Mouse (Mus musculus): ENCODE results near the gene Sox12. TPM values are rescaled to one million over a fixed set of nuclear protein-coding genes. Genes with fewer than 3 reads are reported as not detected.

The Sox12 gene
- polyA plus RNA-seq, 1 experiment: not detected

- Histone ChIP-seq H3K4me3 (ENCODE audit: insufficient read depth, low read depth, low read length) (no peak overlapping the region), H3K4me1 (ENCODE audit: control insufficient read depth, insufficient read depth, low read length) (peaks cover 3% of the 10 kb centered on the region; the same call in 1 of the 2 replicates), H3K27ac (ENCODE audit: insufficient read depth, low read depth, low read length) (no peak overlapping the region)
- TF ChIP-seq CTCF (IDR thresholded peaks at IDR 0.05; ENCODE audit: insufficient read depth, low read depth, low read length): no peak
- no peak for TF ChIP-seq POLR2A (IDR thresholded peaks at IDR 0.05; ENCODE audit: insufficient read depth, low read depth, low read length)
- WGBS: 89% methylated on average over 3 of the region's 3 CpGs
Measured at GRCm38 (mm10) chr2:152357254-152357653, 40.6 kb downstream of the Sox12 start.

GRCm38 (mm10) chr2:152349842-152350540 lies 47.9 kb downstream of the Sox12 start:
- 87% methylated on average over 8 of the region's 8 CpGs for WGBS
- H3K4me1 ChIP-seq (ENCODE audit: control insufficient read depth, insufficient read depth, low read length): no peaks in the 10 kb centered on the region
- no peak overlapping the region for H3K4me3 ChIP-seq (ENCODE audit: insufficient read depth, low read depth, low read length)
- TF ChIP-seq CTCF (IDR thresholded peaks at IDR 0.05; ENCODE audit: insufficient read depth, low read depth, low read length): no peak
- no peak for TF ChIP-seq POLR2A (IDR thresholded peaks at IDR 0.05; ENCODE audit: insufficient read depth, low read depth, low read length)
- no peak overlapping the region for H3K27ac ChIP-seq (ENCODE audit: insufficient read depth, low read depth, low read length)

- Histone ChIP-seq H3K4me1 (ENCODE audit: control insufficient read depth, insufficient read depth, low read length) (peaks cover 4% of the 10 kb centered on the region), H3K4me3 (ENCODE audit: insufficient read depth, low read depth, low read length) (no peak overlapping the region), H3K27ac (ENCODE audit: insufficient read depth, low read depth, low read length) (no peak overlapping the region)
- TF ChIP-seq POLR2A (IDR thresholded peaks at IDR 0.05; ENCODE audit: insufficient read depth, low read depth, low read length) (no peak), CTCF (IDR thresholded peaks at IDR 0.05; ENCODE audit: insufficient read depth, low read depth, low read length) (no peak)
- WGBS: 94% methylated on average over 6 of the region's 6 CpGs
Measured at GRCm38 (mm10) chr2:152349205-152349604, 48.7 kb downstream of the Sox12 start.

- Histone ChIP-seq H3K27ac (ENCODE audit: insufficient read depth, low read depth, low read length) (no peak overlapping the region), H3K4me1 (ENCODE audit: control insufficient read depth, insufficient read depth, low read length) (peaks cover 12% of the 10 kb centered on the region), H3K4me3 (ENCODE audit: insufficient read depth, low read depth, low read length) (no peak overlapping the region)
- TF ChIP-seq POLR2A (IDR thresholded peaks at IDR 0.05; ENCODE audit: insufficient read depth, low read depth, low read length) (no peak), CTCF (IDR thresholded peaks at IDR 0.05; ENCODE audit: insufficient read depth, low read depth, low read length) (no peak)
- WGBS: 77% methylated on average over 2 of the region's 2 CpGs
Measured at GRCm38 (mm10) chr2:152347722-152348121, 50.1 kb downstream of the Sox12 start.

GRCm38 (mm10) chr2:152346776-152347465 lies 50.9 kb downstream of the Sox12 start:
- no peak for TF ChIP-seq CTCF (IDR thresholded peaks at IDR 0.05; ENCODE audit: insufficient read depth, low read depth, low read length)
- TF ChIP-seq POLR2A (IDR thresholded peaks at IDR 0.05; ENCODE audit: insufficient read depth, low read depth, low read length): no peak
- no peak overlapping the region for H3K27ac ChIP-seq (ENCODE audit: insufficient read depth, low read depth, low read length)
- 59% methylated on average over 9 of the region's 9 CpGs for WGBS
- no peak overlapping the region for H3K4me3 ChIP-seq (ENCODE audit: insufficient read depth, low read depth, low read length)
- H3K4me1 ChIP-seq (ENCODE audit: control insufficient read depth, insufficient read depth, low read length): peaks cover 12% of the 10 kb centered on the region

GRCm38 (mm10) chr2:152345393-152345792 lies 52.5 kb downstream of the Sox12 start:
- no peak overlapping the region for H3K4me3 ChIP-seq (ENCODE audit: insufficient read depth, low read depth, low read length)
- H3K4me1 ChIP-seq (ENCODE audit: control insufficient read depth, insufficient read depth, low read length): peaks cover 12% of the 10 kb centered on the region
- H3K27ac ChIP-seq (ENCODE audit: insufficient read depth, low read depth, low read length): no peak overlapping the region
- TF ChIP-seq CTCF (IDR thresholded peaks at IDR 0.05; ENCODE audit: insufficient read depth, low read depth, low read length): no peak
- no peak for TF ChIP-seq POLR2A (IDR thresholded peaks at IDR 0.05; ENCODE audit: insufficient read depth, low read depth, low read length)
- WGBS: 86% methylated on average over 6 of the region's 6 CpGs

- no peak overlapping the region for H3K27ac ChIP-seq (ENCODE audit: insufficient read depth, low read depth, low read length)
- H3K4me1 ChIP-seq (ENCODE audit: control insufficient read depth, insufficient read depth, low read length): peaks cover 12% of the 10 kb centered on the region
- H3K4me3 ChIP-seq (ENCODE audit: insufficient read depth, low read depth, low read length): no peak overlapping the region
- 81% methylated on average over 5 of the region's 5 CpGs for WGBS
- no peak for TF ChIP-seq CTCF (IDR thresholded peaks at IDR 0.05; ENCODE audit: insufficient read depth, low read depth, low read length)
- TF ChIP-seq POLR2A (IDR thresholded peaks at IDR 0.05; ENCODE audit: insufficient read depth, low read depth, low read length): no peak
Measured at GRCm38 (mm10) chr2:152344909-152345308, 53.0 kb downstream of the Sox12 start.

GRCm38 (mm10) chr2:152344361-152344760 lies 53.5 kb downstream of the Sox12 start:
- H3K27ac ChIP-seq (ENCODE audit: insufficient read depth, low read depth, low read length): no peak overlapping the region
- 14% methylated on average over 10 of the region's 10 CpGs for WGBS
- H3K4me1 ChIP-seq (ENCODE audit: control insufficient read depth, insufficient read depth, low read length): peaks cover 12% of the 10 kb centered on the region
- no peak for TF ChIP-seq POLR2A (IDR thresholded peaks at IDR 0.05; ENCODE audit: insufficient read depth, low read depth, low read length)
- no peak for TF ChIP-seq CTCF (IDR thresholded peaks at IDR 0.05; ENCODE audit: insufficient read depth, low read depth, low read length)
- peak overlapping the region; percentile 54 for H3K4me3 ChIP-seq (ENCODE audit: insufficient read depth, low read depth, low read length)

Other genes starting within 250 kb of the Sox12 start
- gene Csnk2a1, start 171.2 kb downstream of the Sox12 start, polyA plus RNA-seq (2012; ENCODE audit: insufficient read depth, insufficient read length, low replicate concordance, missing spikeins): 208 TPM in 1 of 2 replicates, not detected in the other
- not detected in 2 replicates for gene Tbc1d20, start 104.2 kb downstream of the Sox12 start, polyA plus RNA-seq (2012; ENCODE audit: insufficient read depth, insufficient read length, low replicate concordance, missing spikeins)
- gene Rbck1, start 65.4 kb downstream of the Sox12 start, polyA plus RNA-seq (2012; ENCODE audit: insufficient read depth, insufficient read length, low replicate concordance, missing spikeins): not detected in 2 replicates
- not detected in 2 replicates for gene Trib3, start 54.0 kb downstream of the Sox12 start, polyA plus RNA-seq (2012; ENCODE audit: insufficient read depth, insufficient read length, low replicate concordance, missing spikeins)
- gene Nrsn2, start 21.4 kb downstream of the Sox12 start, polyA plus RNA-seq (2012; ENCODE audit: insufficient read depth, insufficient read length, low replicate concordance, missing spikeins): not detected in 2 replicates
- gene Zcchc3, start 17.0 kb upstream of the Sox12 start, polyA plus RNA-seq (2012; ENCODE audit: insufficient read depth, insufficient read length, low replicate concordance, missing spikeins): not detected in 2 replicates
- not detected in 2 replicates for gene 6820408C15Rik, start 17.5 kb upstream of the Sox12 start, polyA plus RNA-seq (2012; ENCODE audit: insufficient read depth, insufficient read length, low replicate concordance, missing spikeins)
- gene Defb23, start 66.6 kb upstream of the Sox12 start, polyA plus RNA-seq (2012; ENCODE audit: insufficient read depth, insufficient read length, low replicate concordance, missing spikeins): not detected in 2 replicates
- not detected in 2 replicates for gene Defb20, start 79.0 kb upstream of the Sox12 start, polyA plus RNA-seq (2012; ENCODE audit: insufficient read depth, insufficient read length, low replicate concordance, missing spikeins)
- not detected in 2 replicates for gene Defb22, start 92.1 kb upstream of the Sox12 start, polyA plus RNA-seq (2012; ENCODE audit: insufficient read depth, insufficient read length, low replicate concordance, missing spikeins)
- gene Defb26, start 113.6 kb upstream of the Sox12 start, polyA plus RNA-seq (2012; ENCODE audit: insufficient read depth, insufficient read length, low replicate concordance, missing spikeins): not detected in 2 replicates
- not detected in 2 replicates for gene Defb28, start 120.2 kb upstream of the Sox12 start, polyA plus RNA-seq (2012; ENCODE audit: insufficient read depth, insufficient read length, low replicate concordance, missing spikeins)
- not detected in 2 replicates for gene Defb29, start 142.0 kb upstream of the Sox12 start, polyA plus RNA-seq (2012; ENCODE audit: insufficient read depth, insufficient read length, low replicate concordance, missing spikeins)
- gene Gm17416, start 171.3 kb upstream of the Sox12 start, polyA plus RNA-seq (2012; ENCODE audit: insufficient read depth, insufficient read length, low replicate concordance, missing spikeins): not detected in 2 replicates
- not detected in 2 replicates for gene Defb21, start 174.7 kb upstream of the Sox12 start, polyA plus RNA-seq (2012; ENCODE audit: insufficient read depth, insufficient read length, low replicate concordance, missing spikeins)
- not detected in 2 replicates for gene Defb19, start 182.2 kb upstream of the Sox12 start, polyA plus RNA-seq (2012; ENCODE audit: insufficient read depth, insufficient read length, low replicate concordance, missing spikeins)
- gene Defb45, start 201.3 kb upstream of the Sox12 start, polyA plus RNA-seq (2012; ENCODE audit: insufficient read depth, insufficient read length, low replicate concordance, missing spikeins): not detected in 2 replicates
- gene Defb36, start 206.3 kb upstream of the Sox12 start, polyA plus RNA-seq (2012; ENCODE audit: insufficient read depth, insufficient read length, low replicate concordance, missing spikeins): not detected in 2 replicates
- not detected in 2 replicates for gene Defb25, start 225.0 kb upstream of the Sox12 start, polyA plus RNA-seq (2012; ENCODE audit: insufficient read depth, insufficient read length, low replicate concordance, missing spikeins)
- not detected in 2 replicates for gene Rem1, start 228.9 kb upstream of the Sox12 start, polyA plus RNA-seq (2012; ENCODE audit: insufficient read depth, insufficient read length, low replicate concordance, missing spikeins)